Mouse (Mus musculus): ENCODE data around the gene Calr. TPM values are rescaled to one million over a fixed set of nuclear protein-coding genes. Genes with fewer than 3 reads are reported as not detected.
"Not testable (repeated sequence)": the region's sequence is repeated elsewhere in the genome, so short reads cannot be mapped to it uniquely, and the experiment has no call there.

Gene Calr
- polyA plus RNA-seq, 1 experiment = 385 TPM

DNA sequence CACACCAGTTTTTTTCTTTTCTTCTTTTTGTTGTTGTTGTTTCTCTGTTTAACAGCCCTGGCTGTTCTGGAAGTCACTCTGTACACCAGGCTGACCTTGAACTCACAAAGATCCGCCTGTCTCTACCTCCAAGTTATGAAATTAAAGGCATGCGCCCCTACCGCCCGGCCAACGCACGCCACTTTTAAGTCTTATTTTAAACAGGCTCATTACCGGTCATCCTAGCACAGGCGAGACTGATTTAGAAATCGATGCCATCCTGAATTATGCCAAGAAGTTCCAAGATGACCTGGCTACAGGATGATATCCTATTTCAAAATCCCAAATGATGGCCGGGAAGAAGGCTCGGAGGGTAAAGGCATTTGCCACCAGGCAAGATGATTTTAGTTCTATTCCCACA, 15.2 kb downstream of the Calr start, which contains the start of gene Gadd45gip1:
Gene Gadd45gip1, plus strand, starts transcription at position 33 of the 400 bp plus-strand sequence.
- Histone ChIP-seq H3K4me2 (ENCODE audit: low read depth) (peak within 1 kb of the TSS; percentile 68), H3K79me2 (ENCODE audit: control insufficient read depth, insufficient read depth) (peaks cover 9% of the 10 kb centered on the region), H3K27me3 (ENCODE audit: control insufficient read depth, insufficient read depth, insufficient read length) (no peaks in the 10 kb centered on the region), H3K4me3 (peak within 1 kb of the TSS; percentile 79), H3ac (ENCODE audit: control insufficient read depth, insufficient read length) (peak within 1 kb of the TSS; percentile 95), H3K36me3 (ENCODE audit: control insufficient read depth, insufficient read depth) (peaks cover 18% of the 10 kb centered on the region)
- TF ChIP-seq E2F4 (IDR thresholded peaks at IDR 0.05; ENCODE audit: insufficient read depth) = no peak
- TF ChIP-seq MYOG (IDR thresholded peaks at IDR 0.05; ENCODE audit: control insufficient read depth in 1 of 3, insufficient read depth in 1 of 3, insufficient read length in 2 of 3, low read depth in 2 of 3) = no peak
- TF ChIP-seq MAX (IDR thresholded peaks at IDR 0.05; ENCODE audit: low read depth) = no peak
- TF ChIP-seq TCF3 (IDR thresholded peaks at IDR 0.05; ENCODE audit: insufficient read length, low read depth) = no peak
- TF ChIP-seq TCF12 (IDR thresholded peaks at IDR 0.05; ENCODE audit: insufficient read depth, poor library complexity, severe bottlenecking) = no peak
- TF ChIP-seq MYOD1 (IDR thresholded peaks at IDR 0.05; ENCODE audit: control insufficient read depth in 1 of 3, insufficient read length in 2 of 3, low read depth in 2 of 3) = no peak
- no peak for TF ChIP-seq SRF (IDR thresholded peaks at IDR 0.05; ENCODE audit: control insufficient read depth, insufficient read length, low read depth)
- no peak for TF ChIP-seq POLR2AphosphoS2 (IDR thresholded peaks at IDR 0.05; ENCODE audit: insufficient read length, low read depth)
- TF ChIP-seq CEBPB (IDR thresholded peaks at IDR 0.05; ENCODE audit: insufficient read depth, poor library complexity, severe bottlenecking) = no peak
- TF ChIP-seq USF1 (IDR thresholded peaks at IDR 0.05; ENCODE audit: low read depth) = no peak
- TF ChIP-seq REST (IDR thresholded peaks at IDR 0.05; ENCODE audit: insufficient read depth, insufficient read length) = no peak
- no peak for TF ChIP-seq POLR2A (IDR thresholded peaks at IDR 0.05; ENCODE audit: insufficient read length, low read depth)

DNA sequence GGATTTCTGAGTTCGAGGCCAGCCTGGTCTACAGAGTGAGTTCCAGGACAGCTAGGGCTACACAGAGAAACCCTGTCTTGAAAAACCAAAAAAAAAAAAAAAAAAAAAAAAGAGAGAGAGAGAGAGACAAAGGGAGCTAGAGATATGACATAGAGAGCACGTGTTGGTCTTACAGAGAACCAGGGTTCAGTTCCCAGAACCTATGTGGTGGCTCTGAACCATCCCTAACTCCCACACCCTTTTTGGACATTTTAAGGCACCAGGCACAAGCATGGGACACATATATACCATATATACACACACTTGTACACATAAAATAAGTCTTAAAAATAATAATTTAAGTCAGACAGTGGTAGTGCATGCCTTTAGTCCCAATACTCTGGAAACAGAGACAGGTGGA, 20.2 kb downstream of the Calr start:
- H3K27me3 ChIP-seq (ENCODE audit: control insufficient read depth, insufficient read depth, insufficient read length); H3ac ChIP-seq (ENCODE audit: control insufficient read depth, insufficient read length); H3K79me2 ChIP-seq (ENCODE audit: control insufficient read depth, insufficient read depth); H3K4me2 ChIP-seq (ENCODE audit: low read depth); H3K4me3 ChIP-seq; H3K36me3 ChIP-seq (ENCODE audit: control insufficient read depth, insufficient read depth): not testable (repeated sequence)

DNA sequence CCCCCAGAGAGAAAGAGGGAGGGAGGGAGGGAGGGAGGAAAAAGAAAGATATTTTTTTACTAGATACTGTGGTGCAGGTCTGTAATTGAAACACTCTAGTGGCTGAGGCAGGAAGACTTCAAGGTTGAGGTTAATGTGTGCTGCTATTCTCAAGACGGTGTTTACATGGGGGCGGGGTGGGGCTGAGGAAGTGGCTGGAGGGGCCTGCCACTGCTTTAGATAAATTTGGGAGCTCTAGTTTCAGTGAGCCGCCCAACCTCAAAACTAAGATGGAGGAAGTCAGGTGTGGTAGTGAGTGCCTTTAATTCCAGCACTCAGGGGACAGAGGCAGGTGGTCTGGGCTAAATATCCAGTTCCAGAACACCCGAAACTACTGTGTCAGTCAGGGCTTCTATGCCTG, 21.1 kb downstream of the Calr start:
- H3ac ChIP-seq (ENCODE audit: control insufficient read depth, insufficient read length) = no peak overlapping the region
- no peaks in the 10 kb centered on the region for H3K79me2 ChIP-seq (ENCODE audit: control insufficient read depth, insufficient read depth)
- no peak overlapping the region for H3K4me2 ChIP-seq (ENCODE audit: low read depth)
- H3K4me3 ChIP-seq = no peak overlapping the region
- H3K27me3 ChIP-seq (ENCODE audit: control insufficient read depth, insufficient read depth, insufficient read length) = no peaks in the 10 kb centered on the region
- TF ChIP-seq TCF12 (IDR thresholded peaks at IDR 0.05; ENCODE audit: insufficient read depth, poor library complexity, severe bottlenecking) (no peak), MAX (IDR thresholded peaks at IDR 0.05; ENCODE audit: low read depth) (no peak), SRF (IDR thresholded peaks at IDR 0.05; ENCODE audit: control insufficient read depth, insufficient read length, low read depth) (no peak), E2F4 (IDR thresholded peaks at IDR 0.05; ENCODE audit: insufficient read depth) (no peak), MYOG (IDR thresholded peaks at IDR 0.05; ENCODE audit: control insufficient read depth in 1 of 3, insufficient read depth in 1 of 3, insufficient read length in 2 of 3, low read depth in 2 of 3) (no peak), REST (IDR thresholded peaks at IDR 0.05; ENCODE audit: insufficient read depth, insufficient read length) (no peak), POLR2AphosphoS2 (IDR thresholded peaks at IDR 0.05; ENCODE audit: insufficient read length, low read depth) (no peak), CEBPB (IDR thresholded peaks at IDR 0.05; ENCODE audit: insufficient read depth, poor library complexity, severe bottlenecking) (no peak), MYOD1 (IDR thresholded peaks at IDR 0.05; ENCODE audit: control insufficient read depth in 1 of 3, insufficient read length in 2 of 3, low read depth in 2 of 3) (no peak), POLR2A (IDR thresholded peaks at IDR 0.05; ENCODE audit: insufficient read length, low read depth) (no peak), USF1 (IDR thresholded peaks at IDR 0.05; ENCODE audit: low read depth) (no peak), TCF3 (IDR thresholded peaks at IDR 0.05; ENCODE audit: insufficient read length, low read depth) (no peak)
- no peaks in the 10 kb centered on the region for H3K36me3 ChIP-seq (ENCODE audit: control insufficient read depth, insufficient read depth)

DNA sequence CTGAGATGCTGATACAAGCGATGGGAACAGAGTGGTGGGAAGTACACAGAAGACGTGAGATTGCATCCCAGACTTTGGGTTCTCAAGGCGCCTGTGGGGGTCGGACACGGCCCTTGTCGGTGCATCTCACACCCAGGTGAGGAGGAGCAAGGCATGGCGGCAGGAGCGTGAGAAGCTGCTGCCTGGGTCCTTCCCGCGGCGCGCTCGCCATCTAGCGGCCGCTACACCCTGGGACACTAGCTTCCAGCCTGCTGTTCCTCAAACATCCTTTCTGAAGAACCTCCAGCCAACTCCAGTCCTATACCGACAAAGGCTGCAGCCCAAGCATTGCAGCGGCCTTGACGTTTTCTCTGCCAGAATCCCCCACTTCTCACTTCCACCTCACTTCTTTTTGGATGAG, 23.1 kb downstream of the Calr start:
- Histone ChIP-seq H3ac (ENCODE audit: control insufficient read depth, insufficient read length) (no peak overlapping the region), H3K36me3 (ENCODE audit: control insufficient read depth, insufficient read depth) (no peaks in the 10 kb centered on the region), H3K4me3 (no peak overlapping the region), H3K27me3 (ENCODE audit: control insufficient read depth, insufficient read depth, insufficient read length) (no peaks in the 10 kb centered on the region), H3K4me2 (ENCODE audit: low read depth) (no peak overlapping the region), H3K79me2 (ENCODE audit: control insufficient read depth, insufficient read depth) (no peaks in the 10 kb centered on the region)
- peak; percentile 49 for TF ChIP-seq POLR2AphosphoS2 (IDR thresholded peaks at IDR 0.05; ENCODE audit: insufficient read length, low read depth)
- no peak for TF ChIP-seq TCF12 (IDR thresholded peaks at IDR 0.05; ENCODE audit: insufficient read depth, poor library complexity, severe bottlenecking)

DNA sequence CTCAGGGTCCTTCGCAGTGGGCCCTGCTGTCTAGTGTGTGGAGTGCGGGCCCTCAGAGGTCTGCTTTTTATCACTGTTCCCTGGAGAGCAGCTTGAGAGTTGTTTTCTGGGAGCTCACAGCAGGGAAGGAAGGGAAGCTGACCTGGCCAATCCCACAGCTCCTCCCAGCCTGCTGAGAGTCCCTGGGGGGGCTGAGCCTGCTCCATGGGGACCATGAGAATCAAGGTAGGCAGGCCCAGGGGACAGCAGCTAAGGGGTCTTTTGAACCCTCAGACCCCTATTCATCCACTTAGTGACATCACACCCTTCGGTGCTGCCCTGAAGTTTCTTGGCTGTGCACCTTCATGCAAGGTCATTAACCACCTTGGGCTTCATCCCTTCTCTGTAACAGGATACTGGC, 24.0 kb downstream of the Calr start, which contains the start of gene Dand5:
Gene Dand5, minus strand, starts transcription at position 101 of the 400 bp plus-strand sequence.
- H3K27me3 ChIP-seq (ENCODE audit: control insufficient read depth, insufficient read depth, insufficient read length) = no peaks in the 10 kb centered on the region
- no peaks in the 10 kb centered on the region for H3K36me3 ChIP-seq (ENCODE audit: control insufficient read depth, insufficient read depth)
- no peak within 1 kb of the TSS for H3K4me2 ChIP-seq (ENCODE audit: low read depth)
- TF ChIP-seq TCF12 (IDR thresholded peaks at IDR 0.05; ENCODE audit: insufficient read depth, poor library complexity, severe bottlenecking) (no peak), POLR2AphosphoS2 (IDR thresholded peaks at IDR 0.05; ENCODE audit: insufficient read length, low read depth) (no peak), CEBPB (IDR thresholded peaks at IDR 0.05; ENCODE audit: insufficient read depth, poor library complexity, severe bottlenecking) (no peak), MAX (IDR thresholded peaks at IDR 0.05; ENCODE audit: low read depth) (no peak), REST (IDR thresholded peaks at IDR 0.05; ENCODE audit: insufficient read depth, insufficient read length) (no peak), MYOD1 (IDR thresholded peaks at IDR 0.05; ENCODE audit: control insufficient read depth in 1 of 3, insufficient read length in 2 of 3, low read depth in 2 of 3) (no peak), TCF3 (IDR thresholded peaks at IDR 0.05; ENCODE audit: insufficient read length, low read depth) (no peak), SRF (IDR thresholded peaks at IDR 0.05; ENCODE audit: control insufficient read depth, insufficient read length, low read depth) (no peak)
- no peak within 1 kb of the TSS for H3ac ChIP-seq (ENCODE audit: control insufficient read depth, insufficient read length)
- no peak within 1 kb of the TSS for H3K4me3 ChIP-seq
- no peaks in the 10 kb centered on the region for H3K79me2 ChIP-seq (ENCODE audit: control insufficient read depth, insufficient read depth)
